Mouse (Mus musculus): Measurements from ENCODE around the gene Slc25a29. TPM values are rescaled to one million over a fixed set of nuclear protein-coding genes. Genes with fewer than 3 reads are reported as not detected.

Slc25a29 gene
- total RNA-seq, 1 experiment: 2.1 TPM

DNA sequence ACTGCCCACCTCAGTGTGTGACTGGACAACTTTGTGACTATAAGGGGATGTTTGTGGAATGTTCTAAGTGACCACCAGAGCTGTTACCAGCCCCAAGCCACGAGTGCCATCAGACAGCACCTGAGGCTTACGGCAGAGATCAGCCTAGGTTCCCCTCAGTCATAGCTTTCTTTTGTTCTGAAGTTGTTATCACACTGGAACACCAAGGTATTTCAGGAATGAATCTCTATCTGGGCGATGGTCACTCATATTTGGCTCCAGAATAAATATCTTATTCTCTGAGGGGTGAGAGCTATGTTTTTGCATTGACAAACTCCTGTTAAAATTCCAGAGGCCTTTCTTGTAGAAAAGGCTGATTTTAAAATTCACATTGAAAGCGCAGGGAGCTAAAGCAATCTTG, 43.5 kb upstream of the Slc25a29 start:
- peaks cover 34% of the 10 kb centered on the region for H3K36me3 ChIP-seq (ENCODE audit: control insufficient read depth, insufficient read depth, low read length, poor library complexity, severe bottlenecking)
- no peak overlapping the region for H3K4me3 ChIP-seq (ENCODE audit: insufficient read depth in 1 of 2, low read depth in 1 of 2, low read length in 2 of 2, poor library complexity in 1 of 2, severe bottlenecking in 1 of 2)
- H3K9me3 ChIP-seq (ENCODE audit: control insufficient read depth, insufficient read depth, low read depth, low read length): no peaks in the 10 kb centered on the region
- in situ Hi-C loops (cut with MboI; ENCODE audit: low sequenced_read_pairs in 2 of 2, unreplicated experiment in 2 of 2): no loop called here
- no peak for DNase-seq (ENCODE audit: low read depth, low spot score)
- no peak overlapping the region for H3K9ac ChIP-seq (ENCODE audit: insufficient read depth, low read depth, low read length, poor library complexity, severe bottlenecking)
- H3K27ac ChIP-seq (ENCODE audit: insufficient read depth, low read depth, low read length, poor library complexity, severe bottlenecking): no peak overlapping the region
- H3K4me1 ChIP-seq (ENCODE audit: control insufficient read depth in 2 of 2, insufficient read depth in 2 of 2, low read length in 2 of 2, poor library complexity in 1 of 2): no peaks in the 10 kb centered on the region
- no peak for TF ChIP-seq ZNF384 (IDR thresholded peaks at IDR 0.05; ENCODE audit: low read depth, low read length)
- TF ChIP-seq HCFC1 (IDR thresholded peaks at IDR 0.05; ENCODE audit: borderline replicate concordance, insufficient read depth, low read length): no peak
- no peak for TF ChIP-seq CHD2 (IDR thresholded peaks at IDR 0.05; ENCODE audit: low read depth, low read length)
- no peak for TF ChIP-seq MAFK (IDR thresholded peaks at IDR 0.05; ENCODE audit: insufficient read depth, low read depth, low read length)
- TF ChIP-seq ZC3H11A (IDR thresholded peaks at IDR 0.05; ENCODE audit: borderline replicate concordance, low read depth, low read length): no peak

DNA sequence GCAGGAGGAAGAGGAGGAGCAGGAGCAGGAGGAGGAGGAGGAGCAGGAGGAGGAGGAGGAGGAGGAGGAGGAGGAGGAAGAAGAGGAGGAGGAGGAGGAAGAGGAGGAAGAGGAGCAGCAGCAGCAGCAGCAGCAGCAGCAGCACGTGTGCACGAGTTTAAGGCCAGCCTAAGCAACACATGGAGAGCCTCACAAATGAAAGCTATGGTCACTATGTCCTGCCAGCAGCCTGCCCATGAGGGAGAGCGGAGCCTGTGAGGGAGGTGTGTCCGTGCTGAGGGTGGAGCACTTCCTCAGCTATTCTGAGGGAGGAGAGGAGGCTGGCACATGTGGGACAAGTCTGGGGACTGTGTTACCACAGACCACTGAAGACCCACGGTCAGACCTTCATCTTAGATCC, 37.4 kb upstream of the Slc25a29 start:
- H3K27ac ChIP-seq (ENCODE audit: insufficient read depth, low read depth, low read length, poor library complexity, severe bottlenecking): no peak overlapping the region
- in situ Hi-C loops (cut with MboI; ENCODE audit: low sequenced_read_pairs in 2 of 2, unreplicated experiment in 2 of 2): no loop called here
- no peak for TF ChIP-seq HCFC1 (IDR thresholded peaks at IDR 0.05; ENCODE audit: borderline replicate concordance, insufficient read depth, low read length)
- TF ChIP-seq ZNF384 (IDR thresholded peaks at IDR 0.05; ENCODE audit: low read depth, low read length): no peak
- no peak for TF ChIP-seq CHD2 (IDR thresholded peaks at IDR 0.05; ENCODE audit: low read depth, low read length)
- no peak for TF ChIP-seq ZC3H11A (IDR thresholded peaks at IDR 0.05; ENCODE audit: borderline replicate concordance, low read depth, low read length)
- no peak for TF ChIP-seq MAFK (IDR thresholded peaks at IDR 0.05; ENCODE audit: insufficient read depth, low read depth, low read length)
- H3K9ac ChIP-seq (ENCODE audit: insufficient read depth, low read depth, low read length, poor library complexity, severe bottlenecking): no peak overlapping the region
- DNase-seq (ENCODE audit: low read depth, low spot score): no peak
- H3K36me3 ChIP-seq (ENCODE audit: control insufficient read depth, insufficient read depth, low read length, poor library complexity, severe bottlenecking): peaks cover 29% of the 10 kb centered on the region
- no peaks in the 10 kb centered on the region for H3K4me1 ChIP-seq (ENCODE audit: control insufficient read depth in 2 of 2, insufficient read depth in 2 of 2, low read length in 2 of 2, poor library complexity in 1 of 2)
- no peak overlapping the region for H3K4me3 ChIP-seq (ENCODE audit: insufficient read depth in 1 of 2, low read depth in 1 of 2, low read length in 2 of 2, poor library complexity in 1 of 2, severe bottlenecking in 1 of 2)
- H3K9me3 ChIP-seq (ENCODE audit: control insufficient read depth, insufficient read depth, low read depth, low read length): no peaks in the 10 kb centered on the region

DNA sequence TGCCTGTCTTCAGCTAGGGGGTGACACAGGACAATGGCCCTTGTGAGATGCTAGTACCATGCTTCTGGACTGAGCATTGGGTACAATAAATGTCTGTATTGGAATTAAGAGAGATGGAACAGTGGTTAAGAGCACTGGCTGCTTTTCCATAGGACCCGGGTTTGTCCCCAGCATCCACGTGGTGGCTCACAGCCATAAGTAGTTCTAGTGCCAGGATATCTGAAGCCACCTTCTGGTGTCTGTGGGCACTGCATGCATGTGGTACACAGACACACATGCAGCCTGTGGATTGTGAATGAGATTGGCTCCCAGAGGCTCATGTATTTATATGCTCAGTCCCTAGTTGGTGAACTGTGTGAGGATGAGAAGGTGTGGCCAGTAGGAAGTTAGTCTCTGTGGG, 33.9 kb upstream of the Slc25a29 start:
- H3K27ac ChIP-seq (ENCODE audit: insufficient read depth, low read depth, low read length, poor library complexity, severe bottlenecking): no peak overlapping the region
- H3K4me3 ChIP-seq (ENCODE audit: insufficient read depth in 1 of 2, low read depth in 1 of 2, low read length in 2 of 2, poor library complexity in 1 of 2, severe bottlenecking in 1 of 2): no peak overlapping the region
- peaks cover 48% of the 10 kb centered on the region for H3K36me3 ChIP-seq (ENCODE audit: control insufficient read depth, insufficient read depth, low read length, poor library complexity, severe bottlenecking)
- H3K4me1 ChIP-seq (ENCODE audit: control insufficient read depth in 2 of 2, insufficient read depth in 2 of 2, low read length in 2 of 2, poor library complexity in 1 of 2): no peaks in the 10 kb centered on the region
- TF ChIP-seq CHD2 (IDR thresholded peaks at IDR 0.05; ENCODE audit: low read depth, low read length): no peak
- no peak for TF ChIP-seq HCFC1 (IDR thresholded peaks at IDR 0.05; ENCODE audit: borderline replicate concordance, insufficient read depth, low read length)
- no peak for TF ChIP-seq ZC3H11A (IDR thresholded peaks at IDR 0.05; ENCODE audit: borderline replicate concordance, low read depth, low read length)
- TF ChIP-seq MAFK (IDR thresholded peaks at IDR 0.05; ENCODE audit: insufficient read depth, low read depth, low read length): no peak
- TF ChIP-seq ZNF384 (IDR thresholded peaks at IDR 0.05; ENCODE audit: low read depth, low read length): no peak
- no peak overlapping the region for H3K9ac ChIP-seq (ENCODE audit: insufficient read depth, low read depth, low read length, poor library complexity, severe bottlenecking)
- no peaks in the 10 kb centered on the region for H3K9me3 ChIP-seq (ENCODE audit: control insufficient read depth, insufficient read depth, low read depth, low read length)
- in situ Hi-C loops (cut with MboI; ENCODE audit: low sequenced_read_pairs in 2 of 2, unreplicated experiment in 2 of 2): no loop called here
- DNase-seq (ENCODE audit: low read depth, low spot score): no peak

DNA sequence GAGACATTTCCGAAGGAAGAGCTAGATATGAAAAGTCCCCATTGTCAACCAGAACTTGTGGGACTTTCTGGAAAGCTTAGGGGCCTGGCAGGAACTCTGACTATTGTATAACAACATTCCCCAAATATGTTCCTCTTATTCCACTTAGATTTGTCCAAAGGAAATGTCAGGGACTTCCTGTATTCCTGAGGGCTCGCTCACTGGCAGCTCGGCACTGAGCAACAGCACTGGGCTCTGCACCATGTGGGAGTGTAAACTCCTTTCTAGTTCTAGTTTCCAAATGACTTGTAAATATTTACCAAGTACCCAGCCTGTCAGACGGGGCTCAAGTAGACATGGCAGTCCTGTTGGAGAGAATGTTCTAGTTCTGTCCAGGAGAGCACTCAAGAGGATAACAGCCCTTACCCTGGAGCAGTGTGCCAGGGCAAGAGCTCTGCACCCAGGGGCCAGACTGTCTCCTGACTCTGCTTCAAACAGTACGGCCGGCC, 29.4 kb upstream of the Slc25a29 start:
- H3K36me3 ChIP-seq (ENCODE audit: control insufficient read depth, insufficient read depth, low read length, poor library complexity, severe bottlenecking): peaks cover 67% of the 10 kb centered on the region
- no peak for TF ChIP-seq CHD2 (IDR thresholded peaks at IDR 0.05; ENCODE audit: low read depth, low read length)
- no peak for TF ChIP-seq HCFC1 (IDR thresholded peaks at IDR 0.05; ENCODE audit: borderline replicate concordance, insufficient read depth, low read length)
- no peak for TF ChIP-seq MAFK (IDR thresholded peaks at IDR 0.05; ENCODE audit: insufficient read depth, low read depth, low read length)
- no peak for TF ChIP-seq ZNF384 (IDR thresholded peaks at IDR 0.05; ENCODE audit: low read depth, low read length)
- no peak for TF ChIP-seq ZC3H11A (IDR thresholded peaks at IDR 0.05; ENCODE audit: borderline replicate concordance, low read depth, low read length)
- no peak overlapping the region for H3K4me3 ChIP-seq (ENCODE audit: insufficient read depth in 1 of 2, low read depth in 1 of 2, low read length in 2 of 2, poor library complexity in 1 of 2, severe bottlenecking in 1 of 2)
- H3K4me1 ChIP-seq (ENCODE audit: control insufficient read depth in 2 of 2, insufficient read depth in 2 of 2, low read length in 2 of 2, poor library complexity in 1 of 2): no peaks in the 10 kb centered on the region
- DNase-seq (ENCODE audit: low read depth, low spot score): no peak
- H3K9ac ChIP-seq (ENCODE audit: insufficient read depth, low read depth, low read length, poor library complexity, severe bottlenecking): no peak overlapping the region
- H3K27ac ChIP-seq (ENCODE audit: insufficient read depth, low read depth, low read length, poor library complexity, severe bottlenecking): no peak overlapping the region
- no peaks in the 10 kb centered on the region for H3K9me3 ChIP-seq (ENCODE audit: control insufficient read depth, insufficient read depth, low read depth, low read length)
- in situ Hi-C loops (cut with MboI; ENCODE audit: low sequenced_read_pairs in 2 of 2, unreplicated experiment in 2 of 2): no loop called here

DNA sequence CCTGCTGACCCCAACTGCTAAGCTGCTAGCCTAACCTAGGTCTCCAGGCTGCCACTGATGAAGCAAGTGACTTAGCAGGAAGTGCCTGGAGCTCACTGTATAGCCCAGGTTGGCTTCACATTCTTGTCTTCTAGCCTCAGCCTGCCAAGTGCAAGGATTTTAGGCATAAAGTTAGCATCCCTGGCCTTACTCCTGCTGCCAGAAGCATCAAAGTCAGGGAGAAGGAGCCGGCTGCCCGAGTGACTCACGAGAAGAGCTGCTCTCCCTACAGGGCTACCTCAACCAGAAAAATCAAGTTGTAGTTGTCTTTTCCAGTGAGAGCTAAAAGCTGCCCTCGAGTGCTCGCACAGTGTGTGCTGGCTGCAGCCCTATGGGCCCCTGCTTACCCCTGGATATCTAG, 22.8 kb upstream of the Slc25a29 start:
- Histone ChIP-seq H3K9ac (ENCODE audit: insufficient read depth, low read depth, low read length, poor library complexity, severe bottlenecking) (no peak overlapping the region), H3K27ac (ENCODE audit: insufficient read depth, low read depth, low read length, poor library complexity, severe bottlenecking) (no peak overlapping the region), H3K36me3 (ENCODE audit: control insufficient read depth, insufficient read depth, low read length, poor library complexity, severe bottlenecking) (peaks cover 20% of the 10 kb centered on the region), H3K9me3 (ENCODE audit: control insufficient read depth, insufficient read depth, low read depth, low read length) (no peaks in the 10 kb centered on the region), H3K4me3 (ENCODE audit: insufficient read depth in 1 of 2, low read depth in 1 of 2, low read length in 2 of 2, poor library complexity in 1 of 2, severe bottlenecking in 1 of 2) (no peak overlapping the region), H3K4me1 (ENCODE audit: control insufficient read depth in 2 of 2, insufficient read depth in 2 of 2, low read length in 2 of 2, poor library complexity in 1 of 2) (no peaks in the 10 kb centered on the region)
- TF ChIP-seq HCFC1 (IDR thresholded peaks at IDR 0.05; ENCODE audit: borderline replicate concordance, insufficient read depth, low read length): no peak
- TF ChIP-seq MAFK (IDR thresholded peaks at IDR 0.05; ENCODE audit: insufficient read depth, low read depth, low read length): no peak
- TF ChIP-seq ZC3H11A (IDR thresholded peaks at IDR 0.05; ENCODE audit: borderline replicate concordance, low read depth, low read length): no peak
- TF ChIP-seq ZNF384 (IDR thresholded peaks at IDR 0.05; ENCODE audit: low read depth, low read length): no peak
- no peak for TF ChIP-seq CHD2 (IDR thresholded peaks at IDR 0.05; ENCODE audit: low read depth, low read length)
- in situ Hi-C loops (cut with MboI; ENCODE audit: low sequenced_read_pairs in 2 of 2, unreplicated experiment in 2 of 2): no loop called here
- no peak for DNase-seq (ENCODE audit: low read depth, low spot score)

All from ES-E14 (cell line).